Mouse (Mus musculus) hindbrain, postnatal 0 days (tissue): ENCODE measurements around the gene Phactr1. TPM values are rescaled to one million over a fixed set of nuclear protein-coding genes. Genes with fewer than 3 reads are reported as not detected.
A peak's percentile ranks its signal among the peaks of the same experiment; 100 is the strongest.

Experiments used
- ATAC-seq: fragments of 200-750 bp; cut with Nextera tagmentation; 2 replicates; pipeline ENCODE4 v1.8.0; 2017; ENCODE audit warnings: mild to moderate bottlenecking, moderate TSS enrichment, moderate library complexity
- DNase-seq: peaks from one replicate; pipeline ENCODE4 v3.0.0-alpha.2; 2015; ENCODE audit warnings: low spot score
- H3K27ac ChIP-seq: fragments of 300-500 bp; sonication (generic); 2 replicates; pipeline ENCODE4 v1.5.1; 2014; ENCODE audit warnings: mild to moderate bottlenecking
- H3K27me3 ChIP-seq: fragments of 300-500 bp; sonication (generic); 2 replicates; pipeline ENCODE4 v1.6.1; 2014; ENCODE audit warnings: low read length, mixed read lengths; ENCODE audit not compliant: insufficient read depth
- H3K36me3 ChIP-seq: fragments of 300-500 bp; sonication (generic); 2 replicates; pipeline ENCODE4 v1.6.1; 2014; ENCODE audit warnings: low read length, mixed read lengths; ENCODE audit not compliant: insufficient read depth
- H3K4me1 ChIP-seq: fragments of 300-500 bp; sonication (generic); 2 replicates; pipeline ENCODE4 v1.6.1; 2014; ENCODE audit warnings: antibody characterized with exemption, low read length, mixed read lengths; ENCODE audit not compliant: insufficient read depth
- H3K4me2 ChIP-seq: fragments of 300-500 bp; sonication (generic); 2 replicates; pipeline ENCODE4 v1.6.1; 2014; ENCODE audit warnings: low read depth, mild to moderate bottlenecking, low read length, moderate library complexity, mixed read lengths
- H3K4me3 ChIP-seq: fragments of 300-500 bp; sonication (generic); 2 replicates; pipeline ENCODE4 v1.5.1; 2014; ENCODE audit warnings: low read length
- H3K9ac ChIP-seq: fragments of 300-500 bp; sonication (generic); replicated peaks from 2 replicates; pipeline ENCODE4 v1.6.1; 2014; ENCODE audit warnings: mild to moderate bottlenecking, low read length, moderate library complexity, mixed read lengths
- H3K9me3 ChIP-seq: fragments of 300-500 bp; sonication (generic); 2 replicates; pipeline ENCODE4 v1.6.1; 2016; ENCODE audit warnings: low read length, mixed read lengths
- CTCF ChIP-seq: IDR thresholded peaks from 2 replicates; pipeline ENCODE4 v1.5.1; 2016; ENCODE audit warnings: antibody characterized with exemption, control low read depth, low read depth
- WGBS: fragments of 180-500 bp; shearing (Covaris S2); extraction: QIAGEN DNeasy Blood & Tissue Kit; methylation state at CpG from one replicate; pipeline ENCODE4 v1.1.7; 2014; 5-methylcytosine and 5-hydroxymethylcytosine counted together
- polyA plus RNA-seq: library from polyadenylated mRNA; unstranded; fragments of >200 nt; fragmentation: Nextera tagmentation; extraction: Ambion mirVana; gene quantifications from 2 replicates; pipeline ENCODE4 v1.2.1, GENCODE M21; 2015
- total RNA-seq: library from RNA; depleted of rRNA; stranded (reverse); fragments of >200 nt; gene quantifications from 2 replicates; pipeline ENCODE4 v1.2.3, GENCODE M21; 2014

The Phactr1 gene
- total and polyA plus RNA-seq, 2 experiments from 2014 or later = 46.6 to 56.7 TPM

GRCm38 (mm10) chr13:43123895-43124682, 443.7 kb downstream of the Phactr1 start:
- Histone ChIP-seq H3K4me1 (no peaks in the 10 kb centered on the region), H3K4me2 (no peak overlapping the region), H3K9me3 (no peaks in the 10 kb centered on the region), H3K4me3 (no peak overlapping the region), H3K9ac (no peak overlapping the region), H3K27me3 (no peaks in the 10 kb centered on the region), H3K27ac (no peak overlapping the region), H3K36me3 (no peaks in the 10 kb centered on the region)
- TF ChIP-seq CTCF = no peak
- WGBS = 57% methylated on average over 17 of the region's 17 CpGs
- no peak for DNase-seq
- no peak for ATAC-seq

- Histone ChIP-seq H3K9me3 (no peaks in the 10 kb centered on the region), H3K9ac (no peak overlapping the region), H3K4me1 (no peaks in the 10 kb centered on the region), H3K36me3 (no peaks in the 10 kb centered on the region), H3K4me2 (no peak overlapping the region), H3K4me3 (no peak overlapping the region), H3K27me3 (no peaks in the 10 kb centered on the region), H3K27ac (no peak overlapping the region)
- TF ChIP-seq CTCF = no peak
- no peak for DNase-seq
- no peak for ATAC-seq
- WGBS = 61% methylated on average over 2 of the region's 4 CpGs
These were observed 444.3 kb downstream of the Phactr1 start for GRCm38 (mm10) chr13:43124683-43125074.

GRCm38 (mm10) chr13:43130161-43130560, 449.7 kb downstream of the Phactr1 start:
- Histone ChIP-seq H3K27me3 (no peaks in the 10 kb centered on the region), H3K4me2 (no peak overlapping the region), H3K27ac (no peak overlapping the region), H3K9me3 (no peaks in the 10 kb centered on the region), H3K9ac (no peak overlapping the region), H3K36me3 (no peaks in the 10 kb centered on the region; the same call in 1 of the 2 replicates), H3K4me1 (no peaks in the 10 kb centered on the region), H3K4me3 (no peak overlapping the region)
- ATAC-seq = no peak
- no peak for TF ChIP-seq CTCF
- DNase-seq = no peak
- 81% methylated on average over 6 of the region's 6 CpGs for WGBS

GRCm38 (mm10) chr13:43131741-43132191, 451.3 kb downstream of the Phactr1 start:
- Histone ChIP-seq H3K4me2 (no peak overlapping the region), H3K4me1 (no peaks in the 10 kb centered on the region), H3K4me3 (no peak overlapping the region), H3K36me3 (no peaks in the 10 kb centered on the region; the same call in 1 of the 2 replicates), H3K9ac (no peak overlapping the region), H3K27me3 (no peaks in the 10 kb centered on the region), H3K9me3 (no peaks in the 10 kb centered on the region), H3K27ac (no peak overlapping the region)
- DNase-seq = no peak
- ATAC-seq = no peak
- no peak for TF ChIP-seq CTCF
- WGBS = 63% methylated on average over 10 of the region's 10 CpGs

- 63% methylated on average over 9 of the region's 9 CpGs for WGBS
- Histone ChIP-seq H3K27ac (no peak overlapping the region), H3K4me3 (no peak overlapping the region), H3K27me3 (no peaks in the 10 kb centered on the region), H3K4me1 (no peaks in the 10 kb centered on the region), H3K4me2 (no peak overlapping the region), H3K9me3 (no peaks in the 10 kb centered on the region), H3K9ac (no peak overlapping the region), H3K36me3 (no peaks in the 10 kb centered on the region; the same call in 1 of the 2 replicates)
- ATAC-seq (no peak), DNase-seq (no peak)
- no peak for TF ChIP-seq CTCF
These were observed 452.4 kb downstream of the Phactr1 start for GRCm38 (mm10) chr13:43132859-43133258.

- Histone ChIP-seq H3K27ac (no peak overlapping the region), H3K9ac (no peak overlapping the region), H3K9me3 (no peaks in the 10 kb centered on the region), H3K4me2 (no peak overlapping the region), H3K36me3 (no peaks in the 10 kb centered on the region; the same call in 1 of the 2 replicates), H3K4me1 (no peaks in the 10 kb centered on the region), H3K27me3 (no peaks in the 10 kb centered on the region), H3K4me3 (no peak overlapping the region)
- DNase-seq (no peak), ATAC-seq (no peak)
- WGBS = 67% methylated on average over 7 of the region's 7 CpGs
- TF ChIP-seq CTCF = no peak
These were observed 453.0 kb downstream of the Phactr1 start for GRCm38 (mm10) chr13:43133400-43133799.

- no peak for ATAC-seq
- Histone ChIP-seq H3K4me3 (no peak overlapping the region), H3K4me2 (no peak overlapping the region), H3K36me3 (no peaks in the 10 kb centered on the region; the same call in 1 of the 2 replicates), H3K9me3 (no peaks in the 10 kb centered on the region), H3K27me3 (no peaks in the 10 kb centered on the region), H3K27ac (no peak overlapping the region), H3K4me1 (no peaks in the 10 kb centered on the region), H3K9ac (no peak overlapping the region)
- no peak for TF ChIP-seq CTCF
- 41% methylated on average over 4 of the region's 4 CpGs for WGBS
- peak; percentile 34 for DNase-seq
These were observed 454.0 kb downstream of the Phactr1 start for GRCm38 (mm10) chr13:43134468-43134867.
